Mouse (Mus musculus) left cerebral cortex, adult 2 months (tissue): Measurements from ENCODE around the gene Dennd4a. TPM values are rescaled to one million over a fixed set of nuclear protein-coding genes. Genes with fewer than 3 reads are reported as not detected.
"Not testable (repeated sequence)": the region's sequence is repeated elsewhere in the genome, so short reads cannot be mapped to it uniquely, and the experiment has no call there.

Experiments
- DNase-seq, 2 experiments: peaks; one replicate each; pipeline ENCODE4 v3.0.0; 2021 to 2022; ENCODE audit warnings: low spot score in 2 of 2, mixed read lengths in 1 of 2; ENCODE audit errors: extremely low spot score in 1 of 2
- H3K27ac ChIP-seq: fragments of 200-600 bp; 2 replicates; pipeline ENCODE4 v1.8.1; 2022
- H3K4me3 ChIP-seq: fragments of 200-600 bp; 2 replicates; pipeline ENCODE4 v1.8.1; 2022
- CTCF ChIP-seq: fragments of 200-600 bp; IDR thresholded peaks from 2 replicates; pipeline ENCODE4 v1.8.1; 2022; ENCODE audit warnings: antibody characterized with exemption, mild to moderate bottlenecking, moderate library complexity
- intact Hi-C: fragments of 180-260 bp; cut with DNase I; formaldehyde crosslinking; loops from one replicate; pipeline ENCODE4 v1.15.1; 2025
- total RNA-seq, 2 experiments: library from RNA; stranded (reverse); gene quantifications; 2 replicates each; pipeline ENCODE4 v1.2.3; 2021

Dennd4a gene
- total RNA-seq, 2 experiments from 2014 or later: 58.8 to 63.3 TPM

- no peak for TF ChIP-seq CTCF
- intact Hi-C loops: no loop called here
- H3K4me3 ChIP-seq: no peak overlapping the region
- no peak for DNase-seq
- H3K27ac ChIP-seq: no peak overlapping the region
These were observed 11.6 kb upstream of the Dennd4a start for GRCm38 (mm10) chr9:64799504-64799903.

DNA sequence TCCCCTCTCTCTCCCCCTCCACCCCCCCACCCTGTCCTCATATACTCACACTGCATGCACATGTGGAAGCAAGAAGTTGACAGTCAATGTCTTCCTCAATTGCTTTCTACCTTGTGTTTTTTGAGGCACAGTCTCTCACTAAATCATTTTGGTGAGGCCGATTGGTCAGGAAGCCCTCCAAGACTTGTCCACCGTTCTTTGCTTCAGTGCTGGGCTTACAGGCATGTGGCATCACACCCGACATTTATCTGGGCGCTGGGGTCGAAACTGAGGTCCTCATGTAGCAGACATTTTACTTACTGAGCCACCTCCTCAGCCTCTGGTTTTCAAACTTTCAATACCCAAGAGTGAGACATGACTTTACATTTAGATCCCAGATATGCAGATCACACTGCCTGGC lies 8.6 kb upstream of the Dennd4a start:
- intact Hi-C loops: no loop called here
- TF ChIP-seq CTCF: no peak
- Histone ChIP-seq H3K27ac (no peak overlapping the region), H3K4me3 (no peak overlapping the region)
- DNase-seq: no peak

GRCm38 (mm10) chr9:64803373-64804214 lies 7.5 kb upstream of the Dennd4a start:
- intact Hi-C loops: no loop called here
- no peak overlapping the region for H3K4me3 ChIP-seq
- no peak overlapping the region for H3K27ac ChIP-seq
- DNase-seq: no peak
- no peak for TF ChIP-seq CTCF

- H3K27ac ChIP-seq: no peak overlapping the region
- no peak for TF ChIP-seq CTCF
- no peak overlapping the region for H3K4me3 ChIP-seq
- intact Hi-C loops: no loop called here
- DNase-seq: no peak
These were observed 5.3 kb upstream of the Dennd4a start for GRCm38 (mm10) chr9:64805875-64806274.

DNA sequence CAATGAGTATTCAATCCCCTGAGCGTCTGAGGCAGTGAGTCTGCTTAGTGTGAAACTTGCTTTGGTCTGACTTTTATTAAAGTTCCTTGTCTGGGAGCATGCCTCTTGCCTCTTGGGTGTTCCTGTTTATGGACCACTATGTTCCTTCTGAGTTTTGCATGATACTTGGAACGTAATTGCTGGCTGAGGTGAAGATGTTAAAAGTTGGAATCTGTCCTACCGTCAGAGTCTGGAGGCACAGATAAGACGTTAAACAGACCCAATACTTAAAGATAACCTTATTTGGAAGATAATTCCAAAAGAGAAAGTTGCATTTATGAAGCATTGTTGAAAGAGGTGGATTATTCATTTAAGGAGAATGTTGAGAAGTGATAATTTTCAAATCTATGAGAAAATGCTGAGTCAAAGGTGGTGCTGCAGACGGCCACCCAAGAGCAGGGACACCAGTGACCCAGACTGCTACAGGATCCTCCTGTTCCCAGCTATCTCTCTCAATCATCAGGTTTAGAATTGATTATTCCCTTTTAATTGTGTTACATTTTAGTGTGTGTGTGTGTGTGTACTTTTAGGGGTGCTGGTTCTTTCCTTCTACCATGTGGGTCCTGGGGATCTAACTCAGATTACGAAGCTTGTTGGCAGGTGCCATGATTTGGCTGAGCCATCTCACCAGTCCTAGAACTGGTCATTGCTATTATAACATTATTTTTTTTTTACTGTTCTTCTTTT lies 4.6 kb upstream of the Dennd4a start:
- intact Hi-C loops: no loop called here

DNA sequence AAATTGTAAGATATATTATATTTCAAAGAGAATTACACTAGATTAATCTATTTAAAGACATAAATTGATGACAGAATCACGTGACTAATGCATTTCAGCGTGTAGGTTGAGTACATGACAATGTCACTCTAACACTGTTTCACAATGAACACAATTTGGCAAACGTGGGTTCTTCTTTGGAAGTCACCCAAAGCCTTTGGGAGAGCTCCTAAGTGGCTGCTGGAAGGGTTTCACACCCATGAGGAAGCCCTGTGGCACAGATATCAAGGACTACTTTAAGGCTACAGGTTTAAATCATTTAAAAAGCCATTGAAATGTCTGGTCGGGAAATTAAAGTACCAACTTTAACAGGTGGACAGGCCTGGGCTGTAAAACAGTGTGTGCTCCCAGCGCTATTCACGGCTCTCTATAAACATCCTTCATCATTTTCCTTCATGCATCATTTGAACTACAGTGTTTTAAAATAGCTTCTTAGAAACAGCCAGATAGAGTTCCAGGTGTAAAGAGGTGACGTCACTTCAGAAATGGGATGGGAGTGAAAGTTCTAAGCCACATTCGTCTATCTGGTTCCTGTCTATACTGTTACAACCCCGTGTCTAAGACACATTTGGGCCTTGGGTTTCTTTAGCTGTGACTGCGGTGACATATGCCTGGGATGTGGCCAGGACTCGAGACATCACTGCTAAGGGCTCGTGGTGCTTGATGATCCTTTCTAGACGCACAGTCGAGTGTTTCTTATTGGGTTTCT lies 3.9 kb upstream of the Dennd4a start:
- Histone ChIP-seq H3K27ac (no peak overlapping the region), H3K4me3 (no peak overlapping the region)
- intact Hi-C loops: no loop called here
- TF ChIP-seq CTCF: no peak
- no peak for DNase-seq

More for the DNA sequence above, 4.6 kb upstream of the Dennd4a start:
- no peak for TF ChIP-seq CTCF
- DNase-seq: no peak
- Histone ChIP-seq H3K4me3 (no peak overlapping the region), H3K27ac (no peak overlapping the region)

DNA sequence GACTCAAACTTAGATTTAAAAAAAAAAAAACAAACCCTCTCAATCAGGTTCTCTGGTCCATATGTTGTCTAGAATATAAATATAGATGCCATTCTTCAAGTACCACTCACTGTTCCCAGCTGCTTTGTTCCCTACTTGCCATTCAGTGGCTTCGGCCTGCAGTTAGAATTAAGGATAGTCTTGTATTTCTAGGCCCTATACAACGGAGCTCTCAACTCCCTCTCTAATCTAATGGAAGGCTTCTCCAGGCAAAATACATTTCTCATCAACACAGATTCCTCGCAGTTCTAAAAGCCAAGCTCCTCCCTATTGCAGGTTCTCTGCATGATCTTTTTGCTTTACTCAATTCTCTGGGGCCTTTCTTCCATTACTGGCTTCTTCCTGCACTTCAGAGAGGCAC lies 1.3 kb upstream of the Dennd4a start:
- no peak overlapping the region for H3K27ac ChIP-seq
- intact Hi-C loops: loop anchor here (2.0 kb wide), 2 partner anchors 21 to 73 kb away; partner anchors contain the start of gene Rab11a
- no peak overlapping the region for H3K4me3 ChIP-seq
- TF ChIP-seq CTCF: no peak
- DNase-seq: no peak

DNA sequence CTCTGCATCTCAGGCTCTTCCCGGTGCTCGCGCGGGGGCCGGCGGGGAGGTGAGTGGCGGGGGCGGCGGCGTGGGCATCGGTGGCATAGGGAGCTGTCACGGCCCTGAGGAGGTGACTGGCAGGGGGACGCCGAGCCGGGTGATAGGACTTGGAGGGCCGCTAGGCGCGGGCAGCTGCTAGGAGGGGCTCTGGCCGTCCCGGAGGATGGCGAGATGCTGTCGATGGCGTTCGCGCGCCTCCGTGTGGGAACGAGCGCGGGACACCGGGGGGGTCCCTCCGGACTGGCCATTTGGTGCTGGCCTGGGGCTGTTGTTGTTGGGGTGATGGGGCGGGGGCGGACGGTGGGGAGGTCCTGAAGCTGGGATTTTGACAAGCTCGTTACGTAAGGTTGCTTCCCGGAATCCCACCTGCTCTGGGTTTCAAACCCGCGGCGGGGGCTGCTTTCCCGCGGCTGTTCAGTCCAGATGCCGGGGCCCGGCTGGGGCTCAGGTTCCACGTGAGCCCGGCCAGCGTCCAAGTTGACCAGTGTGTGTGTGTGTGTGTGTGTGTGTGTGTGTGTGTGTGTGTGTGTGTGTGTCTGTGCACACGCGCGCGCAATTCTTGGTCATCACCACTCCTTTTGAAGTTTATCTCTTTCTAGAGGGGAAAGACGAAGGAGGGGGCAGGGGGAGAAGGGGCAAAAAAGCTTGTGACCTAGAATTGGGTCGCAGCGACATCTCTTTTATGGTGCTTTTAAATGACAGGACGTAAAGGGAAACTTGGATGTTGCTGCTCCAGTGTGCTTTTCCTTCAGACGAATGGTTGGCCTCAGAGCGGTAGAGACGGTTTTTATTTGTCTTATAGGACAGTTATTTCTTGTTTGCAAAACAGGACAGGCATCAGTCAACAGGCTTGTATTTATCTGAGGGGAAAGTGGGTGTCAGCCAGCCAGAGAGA lies 666 bp downstream of the Dennd4a start:
- peak overlapping the region; percentile 96 for H3K27ac ChIP-seq
- intact Hi-C loops: loop anchor here (2.0 kb wide), 2 partner anchors 23 to 75 kb away; partner anchors contain the start of gene Rab11a
- H3K4me3 ChIP-seq: peak overlapping the region; percentile 66
- peak; percentile 16 for TF ChIP-seq CTCF
- peak; percentile 61 to 62 for DNase-seq

- peak overlapping the region; percentile 96 for H3K27ac ChIP-seq
- TF ChIP-seq CTCF: no peak
These were observed 1.3 kb downstream of the Dennd4a start for GRCm38 (mm10) chr9:64812475-64812860.

GRCm38 (mm10) chr9:64814273-64814672 lies 3.1 kb downstream of the Dennd4a start:
- no peak overlapping the region; the same call in 1 of the 2 replicates for H3K4me3 ChIP-seq
- intact Hi-C loops: no loop called here
- no peak for DNase-seq
- H3K27ac ChIP-seq: no peak overlapping the region
- peak; percentile 21 for TF ChIP-seq CTCF

More at GRCm38 (mm10) chr9:64812475-64812860, 1.3 kb downstream of the Dennd4a start:
- no peak for DNase-seq
- intact Hi-C loops: no loop called here
- H3K4me3 ChIP-seq: peak overlapping the region; percentile 66

DNA sequence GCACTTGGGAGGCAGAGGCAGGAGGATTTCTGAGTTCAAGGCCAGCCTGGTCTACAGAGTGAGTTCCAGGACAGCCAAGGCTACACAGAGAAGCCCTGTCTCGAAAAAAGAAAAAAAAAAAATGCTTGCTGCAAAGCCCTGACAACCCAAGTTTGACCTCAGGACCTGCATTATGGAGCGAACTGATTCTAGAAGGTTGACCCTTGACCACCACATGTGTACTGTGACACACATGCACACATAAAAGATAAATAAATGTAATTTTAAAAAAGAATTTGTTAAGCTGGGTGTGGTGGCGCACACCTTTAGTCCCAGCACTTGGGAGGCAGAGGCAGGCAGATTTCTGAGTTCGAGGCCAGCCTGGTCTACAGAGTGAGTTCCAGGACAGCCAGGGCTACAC lies 8.5 kb downstream of the Dennd4a start:
- H3K4me3 ChIP-seq, H3K27ac ChIP-seq, DNase-seq, intact Hi-C loops: not testable (repeated sequence)
